Mouse (Mus musculus): ENCODE measurements at regions not wholly inside any gene's neighbourhood (a gene's known extent, or its start where the extent isn't known, plus 50 kb on each side); places are given as distances from the start of the nearest gene placed in this dataset.

DNA sequence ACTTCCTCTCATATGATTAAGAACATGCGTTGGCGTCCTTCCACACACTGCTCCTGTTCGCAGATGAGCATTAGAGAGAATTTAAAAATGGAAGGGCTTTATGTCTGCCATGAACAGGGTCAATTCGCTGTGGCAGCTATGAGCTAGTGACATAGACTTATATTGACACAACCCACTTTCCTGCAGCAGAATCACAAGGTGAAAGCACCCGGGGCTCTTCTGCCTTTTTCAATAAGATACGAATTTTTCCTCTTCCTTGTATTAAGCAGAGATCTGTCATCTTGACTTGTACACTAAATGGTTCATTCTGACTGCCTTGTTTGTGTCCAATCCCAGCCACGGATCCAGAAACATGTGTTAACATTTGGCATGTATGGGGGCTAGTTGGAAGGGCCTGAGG lies 345.3 kb upstream of the Defb41 start:
- Histone ChIP-seq H3K27me3 (ENCODE audit: control insufficient read depth in 1 of 2, insufficient read depth in 2 of 2, low read length in 2 of 2) (no peaks in the 10 kb centered on the region), H3K4me1 (ENCODE audit: control insufficient read depth in 1 of 2, insufficient read depth in 2 of 2, low read length in 2 of 2) (no peaks in the 10 kb centered on the region), H3K36me3 (ENCODE audit: control insufficient read depth in 1 of 2, insufficient read depth in 2 of 2, low read length in 2 of 2) (no peaks in the 10 kb centered on the region), H3K79me2 (ENCODE audit: control insufficient read depth, insufficient read depth, low read length, poor library complexity) (no peaks in the 10 kb centered on the region), H3K9me3 (replicated peaks; ENCODE audit: insufficient read depth, low read length) (no peaks in the 10 kb centered on the region), H3K9ac (ENCODE audit: control insufficient read depth, low read depth, low read length, poor library complexity, severe bottlenecking) (no peak overlapping the region), H3K4me3 (ENCODE audit: control insufficient read depth in 1 of 2, insufficient read depth in 1 of 2, low read depth in 2 of 2, low read length in 2 of 2) (no peak overlapping the region), H3K27ac (ENCODE audit: control insufficient read depth, low read depth, low read length) (no peak overlapping the region)
- TF ChIP-seq ZNF384 (IDR thresholded peaks at IDR 0.05; ENCODE audit: low read depth, low read length) (no peak), CHD2 (IDR thresholded peaks at IDR 0.05; ENCODE audit: low read length) (no peak), MAFK (IDR thresholded peaks at IDR 0.05; ENCODE audit: borderline replicate concordance, low read depth, low read length) (no peak), MYB (IDR thresholded peaks at IDR 0.05; ENCODE audit: low read depth, low read length) (no peak), JUND (IDR thresholded peaks at IDR 0.05; ENCODE audit: low read depth, low read length) (no peak), NRF1 (IDR thresholded peaks at IDR 0.05; ENCODE audit: insufficient read depth, low read depth, low read length, poor library complexity, severe bottlenecking) (no peak), POLR2A (IDR thresholded peaks at IDR 0.05; ENCODE audit: control insufficient read depth in 1 of 2, insufficient read depth in 1 of 2, low read depth in 1 of 2, low read length in 2 of 2, poor library complexity in 1 of 2) (no peak), ELF1 (IDR thresholded peaks at IDR 0.05; ENCODE audit: low read depth, low read length) (no peak), ZC3H11A (IDR thresholded peaks at IDR 0.05; ENCODE audit: low read depth, low read length) (no peak), E2F4 (IDR thresholded peaks at IDR 0.05; ENCODE audit: borderline replicate concordance, low read depth, low read length) (no peak), RCOR1 (IDR thresholded peaks at IDR 0.05; ENCODE audit: low read depth, low read length) (no peak)
- DNase-seq (ENCODE audit: low read depth, low spot score): no peak

DNA sequence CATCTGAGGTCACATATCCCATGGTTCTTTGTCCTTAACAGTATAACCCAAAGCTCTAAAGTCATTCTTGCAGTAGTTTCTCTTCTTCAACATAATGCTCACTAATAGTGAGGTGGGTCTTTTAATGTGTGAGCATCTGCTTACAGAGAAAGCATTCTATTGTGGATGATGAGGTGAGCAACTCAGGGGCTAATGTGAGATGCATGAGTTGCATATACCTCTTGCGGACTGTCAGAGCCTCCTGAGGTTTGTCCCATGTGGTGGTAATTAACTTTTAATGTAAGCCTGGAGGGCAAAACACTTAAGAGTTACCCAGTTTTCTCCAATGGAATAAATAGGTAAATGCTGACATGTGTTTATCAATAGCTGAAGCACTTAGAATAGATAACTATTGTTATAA lies 334.9 kb upstream of the Defb41 start:
- H3K27ac ChIP-seq (ENCODE audit: control insufficient read depth, low read depth, low read length): no peak overlapping the region
- no peak overlapping the region for H3K9ac ChIP-seq (ENCODE audit: control insufficient read depth, low read depth, low read length, poor library complexity, severe bottlenecking)
- H3K4me3 ChIP-seq (ENCODE audit: control insufficient read depth in 1 of 2, insufficient read depth in 1 of 2, low read depth in 2 of 2, low read length in 2 of 2): no peak overlapping the region
- no peaks in the 10 kb centered on the region for H3K27me3 ChIP-seq (ENCODE audit: control insufficient read depth in 1 of 2, insufficient read depth in 2 of 2, low read length in 2 of 2)
- DNase-seq (ENCODE audit: low read depth, low spot score): no peak
- H3K79me2 ChIP-seq (ENCODE audit: control insufficient read depth, insufficient read depth, low read length, poor library complexity): no peaks in the 10 kb centered on the region
- TF ChIP-seq MAZ (IDR thresholded peaks at IDR 0.05; ENCODE audit: low read depth, low read length) (no peak), ETS1 (IDR thresholded peaks at IDR 0.05; ENCODE audit: low read depth, low read length) (no peak), RAD21 (IDR thresholded peaks at IDR 0.05; ENCODE audit: low read depth, low read length) (no peak), EP300 (IDR thresholded peaks at IDR 0.05; ENCODE audit: low read depth in 1 of 2, low read length in 2 of 2) (no peak)
- H3K9me3 ChIP-seq (replicated peaks; ENCODE audit: insufficient read depth, low read length): no peaks in the 10 kb centered on the region
- no peaks in the 10 kb centered on the region for H3K36me3 ChIP-seq (ENCODE audit: control insufficient read depth in 1 of 2, insufficient read depth in 2 of 2, low read length in 2 of 2)
- H3K4me1 ChIP-seq (ENCODE audit: control insufficient read depth in 1 of 2, insufficient read depth in 2 of 2, low read length in 2 of 2): no peaks in the 10 kb centered on the region

DNA sequence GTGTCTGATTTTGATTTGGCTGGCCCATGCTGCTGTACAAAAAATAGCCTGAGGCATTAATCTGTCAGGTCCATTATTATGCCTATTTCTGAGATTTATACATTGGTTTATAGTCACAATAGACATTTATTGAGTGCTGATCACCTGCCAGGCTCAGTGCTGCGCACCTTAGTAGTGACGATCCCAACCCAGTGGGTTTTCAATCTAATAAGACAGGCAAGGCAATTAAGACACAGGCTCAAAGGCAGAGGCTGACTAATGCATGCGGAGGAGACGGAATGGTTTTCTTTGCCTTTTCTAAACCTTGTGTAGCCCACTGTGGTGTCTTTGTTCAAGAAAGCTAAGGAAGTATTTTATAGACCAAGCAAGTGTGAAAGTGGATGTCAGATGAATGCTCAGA lies 334.0 kb upstream of the Defb41 start:
- DNase-seq (ENCODE audit: low read depth, low spot score): no peak
- TF ChIP-seq CTCF (IDR thresholded peaks at IDR 0.05 in 2 of 3, conservative IDR thresholded peaks at IDR 0.05 in 1 of 3; ENCODE audit: control insufficient read depth in 1 of 3, insufficient read depth in 1 of 3, low read depth in 2 of 3, low read length in 3 of 3, poor library complexity in 1 of 3, severe bottlenecking in 1 of 3) (no peak), MXI1 (IDR thresholded peaks at IDR 0.05; ENCODE audit: low read depth, low read length) (no peak), UBTF (IDR thresholded peaks at IDR 0.05; ENCODE audit: borderline replicate concordance, insufficient read depth, low read depth, low read length) (no peak), ZNF384 (IDR thresholded peaks at IDR 0.05; ENCODE audit: low read depth, low read length) (no peak), TBP (IDR thresholded peaks at IDR 0.05; ENCODE audit: low read depth, low read length) (no peak), USF2 (IDR thresholded peaks at IDR 0.05; ENCODE audit: borderline replicate concordance in 1 of 2, insufficient read depth in 1 of 2, low read depth in 1 of 2, low read length in 2 of 2) (no peak), MAZ (IDR thresholded peaks at IDR 0.05; ENCODE audit: low read depth, low read length) (no peak), JUND (IDR thresholded peaks at IDR 0.05; ENCODE audit: low read depth, low read length) (no peak), TCF12 (IDR thresholded peaks at IDR 0.05; ENCODE audit: low read depth, low read length) (no peak), GATA1 (IDR thresholded peaks at IDR 0.05; ENCODE audit: low read depth, low read length) (no peak), RAD21 (IDR thresholded peaks at IDR 0.05; ENCODE audit: low read depth, low read length) (no peak), NELFE (IDR thresholded peaks at IDR 0.05; ENCODE audit: low read depth, low read length) (no peak)
- Histone ChIP-seq H3K27ac (ENCODE audit: control insufficient read depth, low read depth, low read length) (no peak overlapping the region), H3K4me1 (ENCODE audit: control insufficient read depth in 1 of 2, insufficient read depth in 2 of 2, low read length in 2 of 2) (no peaks in the 10 kb centered on the region), H3K79me2 (ENCODE audit: control insufficient read depth, insufficient read depth, low read length, poor library complexity) (no peaks in the 10 kb centered on the region), H3K9ac (ENCODE audit: control insufficient read depth, low read depth, low read length, poor library complexity, severe bottlenecking) (no peak overlapping the region), H3K27me3 (ENCODE audit: control insufficient read depth in 1 of 2, insufficient read depth in 2 of 2, low read length in 2 of 2) (no peaks in the 10 kb centered on the region), H3K4me3 (ENCODE audit: control insufficient read depth in 1 of 2, insufficient read depth in 1 of 2, low read depth in 2 of 2, low read length in 2 of 2) (no peak overlapping the region), H3K9me3 (replicated peaks; ENCODE audit: insufficient read depth, low read length) (no peaks in the 10 kb centered on the region), H3K36me3 (ENCODE audit: control insufficient read depth in 1 of 2, insufficient read depth in 2 of 2, low read length in 2 of 2) (no peaks in the 10 kb centered on the region)
